Mouse (Mus musculus): ENCODE results near the gene Ccn2. TPM values are rescaled to one million over a fixed set of nuclear protein-coding genes. Genes with fewer than 3 reads are reported as not detected.

Ccn2 gene
- polyA plus RNA-seq (2015; fragmentation: Nextera tagmentation; extraction: Ambion mirVana): 3.1 and 4.0 TPM in 2 replicates

DNA sequence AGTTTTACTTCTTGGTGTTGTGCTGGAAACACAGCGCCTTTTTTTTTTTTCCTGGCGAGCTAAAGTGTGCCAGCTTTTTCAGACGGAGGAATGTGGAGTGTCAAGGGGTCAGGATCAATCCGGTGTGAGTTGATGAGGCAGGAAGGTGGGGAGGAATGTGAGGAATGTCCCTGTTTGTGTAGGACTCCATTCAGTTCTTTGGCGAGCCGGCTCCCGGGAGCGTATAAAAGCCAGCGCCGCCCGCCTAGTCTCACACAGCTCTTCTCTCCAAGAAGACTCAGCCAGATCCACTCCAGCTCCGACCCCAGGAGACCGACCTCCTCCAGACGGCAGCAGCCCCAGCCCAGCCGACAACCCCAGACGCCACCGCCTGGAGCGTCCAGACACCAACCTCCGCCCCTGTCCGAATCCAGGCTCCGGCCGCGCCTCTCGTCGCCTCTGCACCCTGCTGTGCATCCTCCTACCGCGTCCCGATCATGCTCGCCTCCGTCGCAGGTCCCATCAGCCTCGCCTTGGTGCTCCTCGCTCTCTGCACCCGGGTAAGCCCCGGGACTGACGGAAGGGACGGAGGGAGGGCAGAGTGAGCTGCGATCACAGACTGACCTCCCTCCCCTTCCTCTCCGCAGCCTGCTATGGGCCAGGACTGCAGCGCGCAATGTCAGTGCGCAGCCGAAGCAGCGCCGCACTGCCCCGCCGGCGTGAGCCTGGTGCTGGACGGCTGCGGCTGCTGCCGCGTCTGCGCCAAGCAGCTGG lies at the start of gene Ccn2:
Gene Ccn2 (plus strand): TSS at position 193 of the 753 bp plus-strand sequence.
- H3K27ac ChIP-seq (replicated peaks): peak within 1 kb of the TSS; percentile 68
- WGBS: under 1% methylated on average over 53 of the region's 53 CpGs
- peaks cover 18% of the 10 kb centered on the region for H3K4me1 ChIP-seq (replicated peaks)
- peak within 1 kb of the TSS; percentile 65 for H3K4me3 ChIP-seq
- no peaks in the 10 kb centered on the region for H3K9me3 ChIP-seq
- no peaks in the 10 kb centered on the region for H3K36me3 ChIP-seq
- peak; percentile 93 for ATAC-seq (ENCODE audit: low FRiP score, low read depth)
- peak within 1 kb of the TSS; percentile 81 for H3K4me2 ChIP-seq
- peak within 1 kb of the TSS; percentile 71 for H3K9ac ChIP-seq
- H3K27me3 ChIP-seq: no peaks in the 10 kb centered on the region

DNA sequence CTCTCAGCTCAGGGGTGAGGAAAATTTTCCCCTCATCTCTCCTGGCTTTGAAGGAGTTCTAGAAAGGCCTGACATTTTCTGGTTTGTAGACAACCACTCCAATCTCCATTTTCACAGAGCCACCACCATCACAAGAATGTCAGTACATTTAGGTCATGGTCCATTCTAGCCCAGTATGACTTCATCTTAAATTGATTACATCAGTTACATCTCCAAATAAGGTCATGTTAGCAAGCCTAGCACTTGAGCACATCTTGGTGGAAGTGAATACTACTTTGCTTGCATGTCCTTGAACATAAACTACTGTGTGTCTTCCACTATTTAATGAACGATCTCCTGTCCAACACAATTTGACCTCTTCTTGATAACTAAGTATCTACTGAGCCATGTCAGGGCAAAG lies 42.4 kb upstream of the Ccn2 start:
- Histone ChIP-seq H3K4me2 (no peak overlapping the region), H3K4me1 (replicated peaks) (no peaks in the 10 kb centered on the region), H3K9ac (no peak overlapping the region), H3K4me3 (no peak overlapping the region), H3K36me3 (no peaks in the 10 kb centered on the region), H3K27ac (replicated peaks) (no peak overlapping the region), H3K27me3 (no peaks in the 10 kb centered on the region), H3K9me3 (no peaks in the 10 kb centered on the region)
- 91% methylated on average over 1 of the region's 1 CpGs for WGBS
- ATAC-seq (ENCODE audit: low FRiP score, low read depth): no peak

GRCm38 (mm10) chr10:24554091-24554490 lies 41.2 kb upstream of the Ccn2 start:
- WGBS: 83% methylated on average over 2 of the region's 2 CpGs
- no peak overlapping the region for H3K4me3 ChIP-seq
- H3K4me1 ChIP-seq (replicated peaks): no peaks in the 10 kb centered on the region
- H3K9ac ChIP-seq: no peak overlapping the region
- H3K9me3 ChIP-seq: no peaks in the 10 kb centered on the region
- no peak for ATAC-seq (ENCODE audit: low FRiP score, low read depth)
- H3K4me2 ChIP-seq: no peak overlapping the region
- H3K27me3 ChIP-seq: no peaks in the 10 kb centered on the region
- H3K36me3 ChIP-seq: no peaks in the 10 kb centered on the region
- H3K27ac ChIP-seq (replicated peaks): no peak overlapping the region

- Histone ChIP-seq H3K36me3 (no peaks in the 10 kb centered on the region), H3K27ac (replicated peaks) (no peak overlapping the region), H3K9me3 (no peaks in the 10 kb centered on the region), H3K4me3 (no peak overlapping the region), H3K4me2 (no peak overlapping the region), H3K9ac (no peak overlapping the region), H3K27me3 (no peaks in the 10 kb centered on the region), H3K4me1 (replicated peaks) (no peaks in the 10 kb centered on the region)
- 75% methylated on average over 2 of the region's 2 CpGs for WGBS
- ATAC-seq (ENCODE audit: low FRiP score, low read depth): no peak
Measured at GRCm38 (mm10) chr10:24558366-24558765, 36.9 kb upstream of the Ccn2 start.

DNA sequence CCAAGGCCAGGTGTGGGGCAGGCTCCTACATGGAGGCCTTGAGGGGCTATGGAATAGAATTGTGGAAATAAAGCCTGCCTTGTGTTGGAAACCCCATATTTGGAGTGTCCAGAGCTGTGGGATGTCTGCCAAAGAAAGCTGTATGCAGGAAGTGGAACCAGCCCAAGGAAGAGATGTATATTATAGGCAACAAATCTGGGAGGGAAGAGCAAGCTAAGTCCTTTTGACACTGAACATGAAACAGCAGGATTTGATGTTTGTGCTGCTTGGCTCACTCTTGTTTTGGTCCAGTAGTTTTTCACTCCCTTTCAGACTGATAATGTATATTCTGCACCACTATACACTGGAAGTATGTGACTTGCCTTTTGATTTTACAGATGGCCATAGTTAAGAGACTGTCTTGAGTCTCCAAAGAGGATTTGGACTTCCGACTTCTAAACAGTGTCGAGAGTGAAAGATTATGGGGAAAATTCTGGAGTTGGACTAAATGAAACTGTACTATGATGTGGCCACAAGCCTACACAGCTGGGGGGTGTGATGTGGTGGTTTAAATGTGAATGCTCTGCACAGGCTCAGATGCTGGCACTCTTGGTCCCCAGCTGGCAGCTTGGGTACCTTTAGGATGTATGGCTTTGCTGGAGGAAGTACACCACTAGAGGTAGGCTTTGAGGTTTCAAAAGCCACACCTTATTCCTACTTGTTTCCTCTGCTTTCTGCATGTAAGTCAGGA lies 25.4 kb upstream of the Ccn2 start:
- H3K9me3 ChIP-seq: no peaks in the 10 kb centered on the region
- no peaks in the 10 kb centered on the region for H3K27me3 ChIP-seq
- H3K27ac ChIP-seq (replicated peaks): no peak overlapping the region
- no peak for ATAC-seq (ENCODE audit: low FRiP score, low read depth)
- no peak overlapping the region for H3K4me3 ChIP-seq
- no peaks in the 10 kb centered on the region for H3K36me3 ChIP-seq
- WGBS: 91% methylated on average over 2 of the region's 2 CpGs
- no peak overlapping the region for H3K4me2 ChIP-seq
- H3K4me1 ChIP-seq (replicated peaks): no peaks in the 10 kb centered on the region
- no peak overlapping the region for H3K9ac ChIP-seq

- Histone ChIP-seq H3K36me3 (no peaks in the 10 kb centered on the region), H3K4me3 (no peak overlapping the region), H3K9ac (no peak overlapping the region), H3K4me1 (replicated peaks) (no peaks in the 10 kb centered on the region), H3K27me3 (no peaks in the 10 kb centered on the region), H3K9me3 (no peaks in the 10 kb centered on the region), H3K4me2 (no peak overlapping the region), H3K27ac (replicated peaks) (no peak overlapping the region)
- 59% methylated on average over 4 of the region's 4 CpGs for WGBS
- ATAC-seq (ENCODE audit: low FRiP score, low read depth): no peak
Measured at GRCm38 (mm10) chr10:24572044-24572960, 22.9 kb upstream of the Ccn2 start.

- Histone ChIP-seq H3K4me1 (replicated peaks) (no peaks in the 10 kb centered on the region), H3K9ac (no peak overlapping the region), H3K4me3 (no peak overlapping the region), H3K36me3 (no peaks in the 10 kb centered on the region), H3K4me2 (no peak overlapping the region), H3K9me3 (no peaks in the 10 kb centered on the region), H3K27ac (replicated peaks) (no peak overlapping the region), H3K27me3 (no peaks in the 10 kb centered on the region)
- 36% methylated on average over 3 of the region's 3 CpGs for WGBS
- 0 out of 2 replicates have a peak, but pooled peaks have one; percentile 51 for ATAC-seq (ENCODE audit: low FRiP score, low read depth)
Measured at GRCm38 (mm10) chr10:24573484-24573883, 21.8 kb upstream of the Ccn2 start.

GRCm38 (mm10) chr10:24581076-24581475 lies 14.2 kb upstream of the Ccn2 start:
- Histone ChIP-seq H3K9ac (no peak overlapping the region), H3K4me1 (replicated peaks) (no peaks in the 10 kb centered on the region), H3K4me2 (no peak overlapping the region), H3K9me3 (no peaks in the 10 kb centered on the region), H3K36me3 (no peaks in the 10 kb centered on the region), H3K27me3 (no peaks in the 10 kb centered on the region), H3K4me3 (no peak overlapping the region), H3K27ac (replicated peaks) (no peak overlapping the region)
- no peak for ATAC-seq (ENCODE audit: low FRiP score, low read depth)
- 82% methylated on average over 3 of the region's 3 CpGs for WGBS

GRCm38 (mm10) chr10:24588824-24589223 lies 6.4 kb upstream of the Ccn2 start:
- 92% methylated on average over 4 of the region's 4 CpGs for WGBS
- Histone ChIP-seq H3K27ac (replicated peaks) (no peak overlapping the region), H3K36me3 (no peaks in the 10 kb centered on the region), H3K4me2 (no peak overlapping the region), H3K9ac (no peak overlapping the region), H3K4me3 (no peak overlapping the region), H3K4me1 (replicated peaks) (no peaks in the 10 kb centered on the region), H3K9me3 (no peaks in the 10 kb centered on the region), H3K27me3 (no peaks in the 10 kb centered on the region)
- no peak for ATAC-seq (ENCODE audit: low FRiP score, low read depth)

GRCm38 (mm10) chr10:24589238-24589637 lies 6.0 kb upstream of the Ccn2 start:
- no peak for ATAC-seq (ENCODE audit: low FRiP score, low read depth)
- Histone ChIP-seq H3K36me3 (no peaks in the 10 kb centered on the region), H3K9ac (no peak overlapping the region), H3K4me1 (replicated peaks) (no peaks in the 10 kb centered on the region), H3K27me3 (no peaks in the 10 kb centered on the region), H3K9me3 (no peaks in the 10 kb centered on the region), H3K4me3 (no peak overlapping the region), H3K4me2 (no peak overlapping the region), H3K27ac (replicated peaks) (no peak overlapping the region)
- 93% methylated on average over 9 of the region's 9 CpGs for WGBS

DNA sequence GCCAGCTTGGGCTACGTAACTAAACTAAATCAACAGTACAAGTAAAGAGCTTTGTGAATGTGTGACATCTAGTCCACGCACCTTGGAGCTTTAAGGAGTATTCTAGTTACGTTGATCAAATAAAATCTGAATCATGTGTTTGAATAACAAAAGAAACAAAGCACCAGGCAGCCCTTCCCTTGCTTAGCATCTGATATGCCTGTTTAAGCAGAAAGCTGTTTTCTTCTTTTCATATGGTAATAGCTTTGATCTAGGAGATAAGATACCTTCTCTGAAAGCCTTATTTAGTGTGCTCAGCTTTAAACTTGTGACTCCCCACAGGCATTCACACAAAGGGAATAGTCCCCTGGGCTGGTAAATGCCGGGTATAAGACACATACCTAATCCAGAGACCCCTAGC lies 4.7 kb upstream of the Ccn2 start:
- Histone ChIP-seq H3K27me3 (no peaks in the 10 kb centered on the region), H3K4me2 (no peak overlapping the region), H3K9ac (no peak overlapping the region), H3K27ac (replicated peaks) (no peak overlapping the region), H3K36me3 (no peaks in the 10 kb centered on the region), H3K4me1 (replicated peaks) (peaks cover 10% of the 10 kb centered on the region; the same call in 1 of the 2 replicates), H3K9me3 (no peaks in the 10 kb centered on the region), H3K4me3 (no peak overlapping the region)
- no peak for ATAC-seq (ENCODE audit: low FRiP score, low read depth)
- WGBS: 34% methylated on average over 4 of the region's 4 CpGs

- Histone ChIP-seq H3K27me3 (no peaks in the 10 kb centered on the region), H3K4me2 (no peak overlapping the region), H3K9ac (no peak overlapping the region), H3K27ac (replicated peaks) (no peak overlapping the region), H3K9me3 (no peaks in the 10 kb centered on the region), H3K4me3 (no peak overlapping the region), H3K36me3 (no peaks in the 10 kb centered on the region), H3K4me1 (replicated peaks) (peaks cover 15% of the 10 kb centered on the region)
- WGBS: 12% methylated on average over 4 of the region's 4 CpGs
- no peak for ATAC-seq (ENCODE audit: low FRiP score, low read depth)
Measured at GRCm38 (mm10) chr10:24591136-24591535, 4.1 kb upstream of the Ccn2 start.

All from hindbrain, embryonic 15.5 days (tissue).